Mouse (Mus musculus) heart, postnatal 0 days (tissue): ENCODE data around the gene Trpv4. TPM values are rescaled to one million over a fixed set of nuclear protein-coding genes. Genes with fewer than 3 reads are reported as not detected.

Experiments
- ATAC-seq: fragments of 200-750 bp; cut with Nextera tagmentation; 2 replicates; pipeline ENCODE4 v1.8.0; 2017; ENCODE audit warnings: low read depth, moderate number of reproducible peaks, moderate library complexity; ENCODE audit not compliant: insufficient read depth
- DNase-seq: peaks from one replicate; pipeline ENCODE4 v3.0.0-alpha.2; 2016; ENCODE audit warnings: low spot score
- H3K27ac ChIP-seq: fragments of 300-500 bp; sonication (generic); 2 replicates; pipeline ENCODE4 v1.5.1; 2014; ENCODE audit warnings: low read depth, mild to moderate bottlenecking
- H3K27me3 ChIP-seq: fragments of 300-500 bp; sonication (generic); 2 replicates; pipeline ENCODE4 v1.6.1; 2014; ENCODE audit warnings: low read length, mixed read lengths; ENCODE audit not compliant: control insufficient read depth, insufficient read depth
- H3K36me3 ChIP-seq: fragments of 300-500 bp; sonication (generic); replicated peaks from 2 replicates; pipeline ENCODE4 v1.6.1; 2014; ENCODE audit warnings: low read length, mixed read lengths; ENCODE audit not compliant: control insufficient read depth, insufficient read depth
- H3K4me1 ChIP-seq: fragments of 300-500 bp; sonication (generic); 2 replicates; pipeline ENCODE4 v1.6.1; 2014; ENCODE audit warnings: antibody characterized with exemption; ENCODE audit not compliant: control insufficient read depth, insufficient read depth
- H3K4me2 ChIP-seq: fragments of 300-500 bp; sonication (generic); 2 replicates; pipeline ENCODE4 v1.6.1; 2014; ENCODE audit warnings: low read depth, mild to moderate bottlenecking, low read length, moderate library complexity
- H3K4me3 ChIP-seq: fragments of 300-500 bp; sonication (generic); 2 replicates; pipeline ENCODE4 v1.5.1; 2014; ENCODE audit warnings: low read depth, low read length
- H3K9ac ChIP-seq: fragments of 300-500 bp; sonication (generic); replicated peaks from 2 replicates; pipeline ENCODE4 v1.6.1; 2014; ENCODE audit warnings: low read depth, low read length, mixed read lengths
- H3K9me3 ChIP-seq: fragments of 300-500 bp; sonication (generic); replicated peaks from 2 replicates; pipeline ENCODE4 v1.6.1; 2016; ENCODE audit warnings: low read length; ENCODE audit not compliant: control insufficient read depth
- CTCF ChIP-seq: IDR thresholded peaks from 2 replicates; pipeline ENCODE4 v1.5.1; 2016; ENCODE audit warnings: antibody characterized with exemption, control low read depth, low read depth
- EP300 ChIP-seq: IDR thresholded peaks from 2 replicates; pipeline ENCODE4 v1.6.1; 2016; ENCODE audit warnings: antibody characterized with exemption, low read depth
- WGBS: fragments of 180-500 bp; shearing (Covaris S2); extraction: QIAGEN DNeasy Blood & Tissue Kit; methylation state at CpG from one replicate; pipeline ENCODE4 v1.1.7; 2014; 5-methylcytosine and 5-hydroxymethylcytosine counted together
- polyA plus RNA-seq: library from polyadenylated mRNA; unstranded; fragments of >200 nt; fragmentation: Nextera tagmentation; extraction: Ambion mirVana; gene quantifications from 2 replicates; pipeline ENCODE4 v1.2.1, GENCODE M21; 2015
- total RNA-seq: library from RNA; depleted of rRNA; stranded (reverse); fragments of >200 nt; gene quantifications from 2 replicates; pipeline ENCODE4 v1.2.3, GENCODE M21; 2014; ENCODE audit warnings: low replicate concordance

Trpv4 gene
- total and polyA plus RNA-seq, 2 experiments from 2014 or later, result 0.87 to 2.3 TPM

GRCm38 (mm10) chr5:114645916-114646315, 12.3 kb downstream of the Trpv4 start:
- no peak overlapping the region for H3K27ac ChIP-seq
- H3K27me3 ChIP-seq, result peaks cover 38% of the 10 kb centered on the region
- ATAC-seq, result no peak
- no peaks in the 10 kb centered on the region for H3K9me3 ChIP-seq
- no peak for TF ChIP-seq EP300
- no peak for TF ChIP-seq CTCF
- DNase-seq, result no peak
- no peak overlapping the region for H3K4me2 ChIP-seq
- no peak overlapping the region for H3K9ac ChIP-seq
- no peaks in the 10 kb centered on the region for H3K36me3 ChIP-seq
- 84% methylated on average over 5 of the region's 5 CpGs for WGBS
- no peak overlapping the region for H3K4me3 ChIP-seq
- peaks cover 11% of the 10 kb centered on the region; the same call in 1 of the 2 replicates for H3K4me1 ChIP-seq

GRCm38 (mm10) chr5:114644918-114645317, 13.3 kb downstream of the Trpv4 start:
- no peak overlapping the region for H3K27ac ChIP-seq
- no peaks in the 10 kb centered on the region for H3K36me3 ChIP-seq
- WGBS, result 40% methylated on average over 6 of the region's 6 CpGs
- TF ChIP-seq CTCF (no peak), EP300 (no peak)
- peaks cover 31% of the 10 kb centered on the region for H3K27me3 ChIP-seq
- no peak overlapping the region for H3K9ac ChIP-seq
- H3K4me2 ChIP-seq, result no peak overlapping the region
- peaks cover 10% of the 10 kb centered on the region; the same call in 1 of the 2 replicates for H3K4me1 ChIP-seq
- H3K4me3 ChIP-seq, result no peak overlapping the region
- H3K9me3 ChIP-seq, result no peaks in the 10 kb centered on the region
- no peak for ATAC-seq
- DNase-seq, result no peak

DNA sequence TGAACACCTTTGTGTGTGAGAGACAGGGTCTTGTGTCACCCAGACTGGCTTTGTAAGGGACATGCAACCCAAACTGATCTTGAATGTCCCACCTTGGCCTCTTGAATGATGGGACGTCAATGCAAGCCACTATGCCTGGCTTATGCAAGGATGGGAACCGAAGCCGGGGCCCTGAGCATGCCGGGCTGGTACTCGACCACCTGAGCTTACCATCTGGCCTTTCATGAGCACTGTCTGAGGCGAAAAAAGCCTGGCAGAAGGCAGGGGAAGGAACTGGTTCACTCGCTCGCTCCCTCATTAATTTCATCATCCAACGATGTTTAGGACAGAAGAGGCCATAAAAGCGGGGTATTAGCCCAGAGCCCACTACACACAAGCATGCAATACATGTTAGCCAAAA, 17.4 kb downstream of the Trpv4 start:
- 72% methylated on average over 10 of the region's 10 CpGs for WGBS
- H3K4me2 ChIP-seq, result no peak overlapping the region
- no peak overlapping the region for H3K27ac ChIP-seq
- H3K4me3 ChIP-seq, result no peak overlapping the region
- no peaks in the 10 kb centered on the region for H3K36me3 ChIP-seq
- DNase-seq (no peak), ATAC-seq (no peak)
- TF ChIP-seq CTCF (no peak), EP300 (no peak)
- H3K9me3 ChIP-seq, result no peaks in the 10 kb centered on the region
- peaks cover 30% of the 10 kb centered on the region for H3K27me3 ChIP-seq
- no peaks in the 10 kb centered on the region for H3K4me1 ChIP-seq
- no peak overlapping the region for H3K9ac ChIP-seq

DNA sequence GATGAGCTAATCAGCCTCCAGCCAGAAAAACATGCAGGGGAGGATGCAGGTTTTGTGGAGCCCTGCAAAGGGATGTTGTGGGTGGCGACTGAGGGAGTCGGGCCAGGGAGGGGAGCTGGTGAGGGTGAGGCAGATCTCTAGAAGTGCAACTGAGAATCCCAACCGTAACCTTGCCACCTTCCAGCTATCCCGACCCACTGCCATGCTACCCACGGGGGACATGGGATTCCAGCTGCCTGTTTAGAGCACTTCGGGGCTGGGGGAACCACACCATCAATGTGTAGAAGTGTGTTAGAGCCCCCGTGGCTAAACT, 18.6 kb downstream of the Trpv4 start:
- ATAC-seq, result 0 out of 2 replicates have a peak, but pooled peaks have one; percentile 5
- H3K4me2 ChIP-seq, result 0 out of 2 replicates have a peak overlapping the region, but pooled peaks have one; percentile 17
- no peak overlapping the region for H3K27ac ChIP-seq
- 22% methylated on average over 7 of the region's 7 CpGs for WGBS
- H3K9ac ChIP-seq, result no peak overlapping the region
- no peaks in the 10 kb centered on the region for H3K36me3 ChIP-seq
- H3K4me1 ChIP-seq, result no peaks in the 10 kb centered on the region
- H3K27me3 ChIP-seq, result peaks cover 30% of the 10 kb centered on the region
- H3K4me3 ChIP-seq, result no peak overlapping the region
- DNase-seq, result no peak
- H3K9me3 ChIP-seq, result no peaks in the 10 kb centered on the region
- TF ChIP-seq EP300 (no peak), CTCF (no peak)

DNA sequence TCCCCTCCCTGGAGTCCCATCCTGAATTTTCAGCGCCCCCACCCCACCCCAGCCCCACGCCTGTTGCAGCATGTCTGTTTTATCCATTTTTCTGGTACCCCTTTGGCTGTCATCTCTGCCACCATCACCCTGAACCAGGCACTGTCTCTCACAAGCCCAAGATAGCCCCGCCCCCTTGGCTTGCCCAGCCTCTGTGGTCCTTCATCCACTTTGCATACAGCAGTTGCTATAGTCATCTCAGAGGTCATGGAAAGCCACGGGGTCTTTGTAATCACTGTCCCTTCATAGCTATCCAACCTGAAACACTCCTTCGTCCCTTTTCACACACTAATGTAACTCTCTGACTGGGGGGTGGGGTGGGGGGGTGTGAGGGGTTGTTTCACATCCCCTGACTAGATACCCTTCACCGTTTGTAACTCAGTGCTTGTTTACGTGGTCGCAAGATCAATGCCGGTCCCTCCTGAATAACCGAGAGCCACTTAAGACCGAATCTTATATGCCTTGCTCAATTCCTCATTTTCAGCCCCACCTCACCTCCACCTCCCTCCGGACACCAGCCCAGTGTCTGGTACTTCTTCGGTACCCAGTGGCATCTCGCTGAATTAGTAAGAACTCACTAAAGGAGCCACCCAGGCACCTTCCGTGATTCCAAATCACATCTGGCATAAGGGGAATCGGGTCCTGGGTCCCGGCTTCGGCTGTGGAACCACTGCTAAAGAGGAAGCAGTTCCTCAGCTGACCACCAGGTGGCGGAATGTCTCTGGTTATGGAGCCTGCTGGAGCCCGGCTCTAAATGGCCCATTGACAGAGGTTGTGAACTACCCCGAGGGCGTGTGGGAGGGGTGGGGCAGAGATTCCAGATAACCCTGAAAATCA, 19.2 kb downstream of the Trpv4 start:
- peak; percentile 75 for ATAC-seq
- peaks cover 30% of the 10 kb centered on the region for H3K27me3 ChIP-seq
- no peaks in the 10 kb centered on the region for H3K36me3 ChIP-seq
- no peak overlapping the region for H3K27ac ChIP-seq
- no peaks in the 10 kb centered on the region for H3K4me1 ChIP-seq
- H3K9me3 ChIP-seq, result no peaks in the 10 kb centered on the region
- no peak overlapping the region for H3K9ac ChIP-seq
- TF ChIP-seq EP300 (no peak), CTCF (peak; percentile 95)
- WGBS, result 15% methylated on average over 22 of the region's 22 CpGs
- H3K4me3 ChIP-seq, result no peak overlapping the region
- DNase-seq, result peak; percentile 68
- H3K4me2 ChIP-seq, result peak overlapping the region; percentile 19; the same call in 1 of the 2 replicates
